Mouse (Mus musculus) cerebellum, adult 8-10 months (tissue): ENCODE data around the gene Gm9611.
"Not testable (repeated sequence)": the region's sequence is repeated elsewhere in the genome, so short reads cannot be mapped to it uniquely, and the experiment has no call there.

ENCODE experiments used
- DNase-seq: peaks from one replicate; pipeline ENCODE4 v3.0.0; 2022

Gene Gm9611

DNA sequence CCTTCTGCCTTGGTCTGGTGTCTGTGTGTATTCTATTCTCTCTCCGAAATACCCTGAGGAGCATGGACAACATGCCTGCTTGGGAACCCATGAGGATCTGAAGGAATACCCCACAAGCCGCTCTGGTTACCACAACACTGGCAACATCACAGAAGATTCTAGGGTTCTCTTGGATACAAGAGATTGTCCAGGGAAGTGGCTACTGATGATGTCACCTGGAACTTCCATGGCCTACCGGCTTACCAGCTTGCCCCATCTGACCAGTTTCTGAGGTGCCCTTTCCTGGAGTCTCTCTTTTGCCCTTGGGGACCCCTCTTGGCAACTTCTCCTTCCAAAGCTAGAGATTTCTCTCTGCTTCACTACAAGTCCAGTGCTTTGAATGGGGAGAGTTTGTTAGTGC lies at the start of gene Gm9611:
Gene Gm9611 (minus strand): TSS at position 101 of the 400 bp plus-strand sequence.
- not testable (repeated sequence) for DNase-seq

- DNase-seq: not testable (repeated sequence)
Measured at GRCm38 (mm10) chr14:42309910-42310309, 12.8 kb upstream of the Gm9611 start, which contains the start of gene Gm7995. Gene Gm7995 (plus strand): TSS chr14:42310210.

GRCm38 (mm10) chr14:42259948-42260347 lies 37.2 kb downstream of the Gm9611 start, which contains the start of gene Gm17026:
Gene Gm17026 (minus strand): TSS chr14:42260048.
- not testable (repeated sequence) for DNase-seq
